Mouse (Mus musculus) myocyte (in vitro differentiated cells): ENCODE measurements at regions not wholly inside any gene's neighbourhood (a gene's known extent, or its start where the extent isn't known, plus 50 kb on each side); places are given as distances from the start of the nearest gene placed in this dataset.

Experiments
- H3K27me3 ChIP-seq: one replicate; pipeline ENCODE4 v1.6.1; 2011; ENCODE audit not compliant: control insufficient read depth, insufficient read depth, insufficient read length
- H3K36me3 ChIP-seq: one replicate; pipeline ENCODE4 v1.6.1; 2011; ENCODE audit not compliant: control insufficient read depth, insufficient read depth
- H3K4me2 ChIP-seq: one replicate; pipeline ENCODE4 v1.6.1; 2011; ENCODE audit warnings: low read depth, control low read depth
- H3K4me3 ChIP-seq: one replicate; pipeline ENCODE4 v1.5.1; 2011; ENCODE audit warnings: mild to moderate bottlenecking, control low read depth, moderate library complexity
- H3K79me2 ChIP-seq: one replicate; pipeline ENCODE4 v1.6.1; 2011; ENCODE audit not compliant: control insufficient read depth, insufficient read depth
- H3ac ChIP-seq: one replicate; pipeline ENCODE4 v1.6.1; 2011; ENCODE audit not compliant: control insufficient read depth, insufficient read length
- CEBPB ChIP-seq: IDR thresholded peaks from 2 replicates; pipeline ENCODE4 v1.6.1; 2011; ENCODE audit warnings: mild to moderate bottlenecking, moderate library complexity; ENCODE audit not compliant: poor library complexity, insufficient read depth, severe bottlenecking
- E2F4 ChIP-seq: IDR thresholded peaks from one replicate; pipeline ENCODE4 v1.6.1; 2011; ENCODE audit warnings: mild to moderate bottlenecking, control low read depth, moderate library complexity; ENCODE audit not compliant: insufficient read depth
- MAX ChIP-seq: IDR thresholded peaks from one replicate; pipeline ENCODE4 v1.6.1; 2011; ENCODE audit warnings: low read depth, mild to moderate bottlenecking, control low read depth
- MYOD1 ChIP-seq, 3 experiments: IDR thresholded peaks; one replicate each; pipeline ENCODE4 v1.6.1; 2011; ENCODE audit warnings: control low read depth in 2 of 3, low read depth in 2 of 3, mild to moderate bottlenecking in 2 of 3, moderate library complexity in 1 of 3; ENCODE audit not compliant: insufficient read length in 2 of 3, control insufficient read depth in 1 of 3
- MYOG ChIP-seq, 3 experiments: IDR thresholded peaks; one replicate each; pipeline ENCODE4 v1.6.1; 2011; ENCODE audit warnings: control low read depth in 2 of 3, low read depth in 2 of 3, mild to moderate bottlenecking in 2 of 3; ENCODE audit not compliant: insufficient read length in 2 of 3, control insufficient read depth in 1 of 3, insufficient read depth in 1 of 3
- POLR2A ChIP-seq: IDR thresholded peaks from one replicate; pipeline ENCODE4 v1.6.1; 2011; ENCODE audit warnings: low read depth, mild to moderate bottlenecking, control low read depth, moderate library complexity; ENCODE audit not compliant: insufficient read length
- POLR2AphosphoS2 ChIP-seq: IDR thresholded peaks from one replicate; pipeline ENCODE4 v1.6.1; 2011; ENCODE audit warnings: low read depth, control low read depth; ENCODE audit not compliant: insufficient read length
- REST ChIP-seq: IDR thresholded peaks from one replicate; pipeline ENCODE4 v1.6.1; 2011; ENCODE audit warnings: mild to moderate bottlenecking, control low read depth, moderate library complexity; ENCODE audit not compliant: insufficient read depth, insufficient read length
- SRF ChIP-seq: IDR thresholded peaks from one replicate; pipeline ENCODE4 v1.6.1; 2011; ENCODE audit warnings: low read depth; ENCODE audit not compliant: control insufficient read depth, insufficient read length
- TCF12 ChIP-seq: IDR thresholded peaks from one replicate; pipeline ENCODE4 v1.6.1; 2011; ENCODE audit warnings: mild to moderate bottlenecking, control low read depth; ENCODE audit not compliant: poor library complexity, insufficient read depth, severe bottlenecking
- TCF3 ChIP-seq: IDR thresholded peaks from one replicate; pipeline ENCODE4 v1.6.1; 2011; ENCODE audit warnings: low read depth, control low read depth; ENCODE audit not compliant: insufficient read length
- USF1 ChIP-seq: IDR thresholded peaks from one replicate; pipeline ENCODE4 v1.6.1; 2011; ENCODE audit warnings: low read depth, mild to moderate bottlenecking, control low read depth, moderate library complexity

DNA sequence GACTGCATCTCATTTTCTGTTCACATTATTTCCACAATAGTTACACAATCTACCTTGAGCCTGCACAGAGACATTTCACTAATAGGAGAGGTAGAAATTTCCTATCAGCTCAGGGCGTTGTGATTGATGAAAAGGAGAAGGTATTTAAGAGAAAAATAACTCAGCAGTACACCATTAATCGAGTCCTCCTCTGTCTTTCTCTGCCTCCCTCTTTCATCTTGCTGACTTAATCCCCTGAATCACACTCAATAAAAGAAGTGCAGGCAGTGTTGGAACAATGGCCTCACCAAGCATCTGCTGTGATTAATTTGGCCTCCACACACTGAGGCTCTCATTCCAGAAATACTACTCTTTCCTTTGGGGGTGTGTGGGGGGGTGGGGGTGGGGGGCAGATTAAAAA, 133.9 kb upstream of the Eci2 start:
- no peak for TF ChIP-seq POLR2AphosphoS2
- no peak for TF ChIP-seq SRF
- TF ChIP-seq TCF12 = no peak
- no peak for TF ChIP-seq E2F4
- TF ChIP-seq CEBPB = no peak
- TF ChIP-seq USF1 = no peak
- no peak for TF ChIP-seq MYOD1 (IDR thresholded peaks at IDR 0.05; ENCODE audit: control insufficient read depth in 1 of 3, insufficient read length in 2 of 3, low read depth in 2 of 3)
- no peak for TF ChIP-seq REST
- no peak for TF ChIP-seq MAX
- no peak for TF ChIP-seq POLR2A
- no peak for TF ChIP-seq MYOG (IDR thresholded peaks at IDR 0.05; ENCODE audit: control insufficient read depth in 1 of 3, insufficient read depth in 1 of 3, insufficient read length in 2 of 3, low read depth in 2 of 3)
- TF ChIP-seq TCF3 = no peak
- H3K79me2 ChIP-seq = no peaks in the 10 kb centered on the region
- no peak overlapping the region for H3K4me2 ChIP-seq
- no peak overlapping the region for H3K4me3 ChIP-seq
- no peak overlapping the region for H3ac ChIP-seq
- no peaks in the 10 kb centered on the region for H3K36me3 ChIP-seq
- H3K27me3 ChIP-seq = no peaks in the 10 kb centered on the region

DNA sequence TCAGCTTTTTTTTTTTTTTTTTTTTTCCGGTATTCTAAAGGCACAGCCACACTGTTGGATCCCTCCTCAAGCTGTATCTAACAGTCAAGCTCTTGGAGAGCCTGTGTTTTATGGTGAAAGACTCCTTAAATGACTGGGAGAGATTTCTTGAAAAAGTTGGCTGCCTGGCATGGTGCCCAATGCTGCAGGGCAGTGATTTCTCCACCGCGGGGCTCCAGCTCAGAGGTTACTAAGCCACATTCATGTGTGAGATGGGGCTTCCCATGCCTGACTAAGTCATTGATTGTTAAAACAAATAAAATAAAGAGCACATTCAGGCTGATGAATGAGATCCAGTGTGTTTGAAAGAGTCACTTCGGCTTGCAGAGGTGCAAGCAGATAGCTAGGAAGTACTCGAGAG, 139.2 kb upstream of the Eci2 start:
- no peaks in the 10 kb centered on the region for H3K79me2 ChIP-seq
- H3K4me2 ChIP-seq = no peak overlapping the region
- H3K4me3 ChIP-seq = no peak overlapping the region
- no peaks in the 10 kb centered on the region for H3K27me3 ChIP-seq
- no peak overlapping the region for H3ac ChIP-seq
- no peaks in the 10 kb centered on the region for H3K36me3 ChIP-seq
- TF ChIP-seq POLR2A (no peak), TCF12 (no peak), POLR2AphosphoS2 (no peak), USF1 (no peak), REST (no peak)

DNA sequence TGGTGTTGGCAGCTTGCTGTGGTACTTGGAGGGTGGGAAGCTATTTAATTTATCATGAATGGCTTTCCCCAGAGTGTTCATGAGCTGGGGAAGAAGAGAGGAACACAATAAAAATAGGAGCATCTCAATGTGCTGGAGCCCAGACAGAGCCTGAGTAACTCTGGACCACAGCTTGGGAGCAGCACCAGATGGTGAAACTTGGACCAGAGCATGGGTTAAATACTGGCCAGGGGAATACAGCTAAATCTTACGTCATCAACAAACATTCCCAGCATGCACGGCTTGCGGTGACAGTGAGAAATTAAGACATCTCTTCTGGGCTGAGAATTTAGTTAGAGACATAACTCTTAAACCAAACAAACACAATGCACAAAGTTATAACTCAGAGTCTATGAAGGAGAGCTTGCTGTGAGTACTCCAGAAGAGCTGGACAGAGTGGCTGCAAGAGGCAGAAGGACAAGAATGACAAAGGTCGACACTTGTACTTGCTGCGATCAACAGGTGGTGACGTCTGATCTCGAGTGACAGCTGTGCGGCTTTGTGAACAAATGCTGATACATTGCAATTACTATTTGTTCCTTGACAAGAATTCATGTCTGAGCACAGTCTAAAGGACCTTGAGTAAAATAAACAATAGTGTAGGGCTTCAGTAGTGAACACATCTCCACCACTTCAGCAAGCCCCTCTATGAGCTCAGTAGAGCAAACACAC, 140.1 kb upstream of the Eci2 start:
- TF ChIP-seq CEBPB = no peak
- no peak for TF ChIP-seq POLR2AphosphoS2
- TF ChIP-seq MAX = no peak
- TF ChIP-seq USF1 = no peak
- TF ChIP-seq TCF3 = no peak
- peak in 1 of 3 experiments; percentile 37 for TF ChIP-seq MYOG (IDR thresholded peaks at IDR 0.05; ENCODE audit: control insufficient read depth in 1 of 3, insufficient read depth in 1 of 3, insufficient read length in 2 of 3, low read depth in 2 of 3)
- TF ChIP-seq MYOD1 (IDR thresholded peaks at IDR 0.05; ENCODE audit: control insufficient read depth in 1 of 3, insufficient read length in 2 of 3, low read depth in 2 of 3) = peak in 2 of 3 experiments; percentile 51 to 61
- no peak for TF ChIP-seq TCF12
- H3ac ChIP-seq = no peak overlapping the region
- H3K36me3 ChIP-seq = no peaks in the 10 kb centered on the region
- H3K79me2 ChIP-seq = no peaks in the 10 kb centered on the region
- H3K4me2 ChIP-seq = peak overlapping the region; percentile 9
- H3K27me3 ChIP-seq = no peaks in the 10 kb centered on the region
- H3K4me3 ChIP-seq = no peak overlapping the region

DNA sequence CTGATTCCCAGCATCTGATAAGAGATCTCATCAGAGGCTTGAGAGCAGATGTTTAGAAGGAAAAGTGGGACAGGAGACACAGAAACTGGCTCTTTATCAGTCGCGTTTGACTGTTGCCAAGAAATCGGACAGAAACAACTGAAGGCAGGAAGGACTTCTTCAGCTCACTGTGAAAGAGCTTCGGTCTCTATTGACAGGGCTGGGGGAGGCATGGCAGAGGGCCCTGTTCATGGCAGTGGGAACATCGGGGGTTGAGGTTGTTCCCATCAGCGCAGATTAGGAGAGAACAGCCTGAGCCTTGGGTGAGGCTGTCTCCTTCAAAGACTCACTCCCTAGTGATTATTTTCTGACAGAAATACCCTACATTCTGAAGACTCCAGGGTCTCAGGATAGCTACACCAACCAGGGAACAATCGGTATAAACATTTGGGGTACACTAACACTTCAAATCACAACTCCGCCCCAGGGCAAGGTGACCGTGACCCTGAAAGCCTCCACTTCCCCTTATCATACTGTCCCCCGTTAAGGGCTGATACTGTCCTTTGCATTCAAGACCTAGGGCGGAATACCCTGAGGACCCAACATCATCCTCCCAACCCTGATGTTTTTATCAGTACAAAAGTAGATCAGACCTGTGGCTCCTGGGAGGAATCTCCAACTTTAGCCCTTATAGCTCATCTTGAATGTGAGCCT, 144.8 kb upstream of the Eci2 start:
- no peaks in the 10 kb centered on the region for H3K27me3 ChIP-seq
- no peaks in the 10 kb centered on the region for H3K36me3 ChIP-seq
- no peak overlapping the region for H3ac ChIP-seq
- TF ChIP-seq POLR2A = no peak
- TF ChIP-seq REST = no peak
- TF ChIP-seq MYOG (IDR thresholded peaks at IDR 0.05; ENCODE audit: control insufficient read depth in 1 of 3, insufficient read depth in 1 of 3, insufficient read length in 2 of 3, low read depth in 2 of 3) = no peak
- no peak for TF ChIP-seq E2F4
- TF ChIP-seq POLR2AphosphoS2 = no peak
- no peak for TF ChIP-seq CEBPB
- TF ChIP-seq TCF3 = no peak
- H3K4me2 ChIP-seq = no peak overlapping the region
- no peak overlapping the region for H3K4me3 ChIP-seq
- no peaks in the 10 kb centered on the region for H3K79me2 ChIP-seq

DNA sequence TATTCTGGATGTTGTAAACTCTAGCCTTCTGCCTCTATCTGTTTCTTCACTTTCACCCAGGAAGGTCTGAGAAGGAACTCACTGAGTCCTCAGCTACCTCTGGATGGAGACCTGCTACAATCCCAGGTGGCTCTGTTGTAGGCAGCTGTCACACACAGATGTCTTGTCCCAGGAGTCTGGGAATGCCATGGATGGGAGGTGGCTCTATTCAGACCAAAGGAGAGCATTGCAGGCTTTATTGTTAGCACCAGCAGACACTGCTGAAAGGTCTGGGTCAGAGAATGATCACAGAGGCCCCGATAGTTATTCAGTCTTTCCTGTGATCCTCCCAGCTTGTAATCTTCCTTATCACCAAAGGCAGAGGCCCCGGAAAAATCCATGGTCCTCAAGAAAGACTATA, 146.6 kb upstream of the Eci2 start:
- TF ChIP-seq TCF3 = no peak
- TF ChIP-seq MYOG (IDR thresholded peaks at IDR 0.05; ENCODE audit: control insufficient read depth in 1 of 3, insufficient read depth in 1 of 3, insufficient read length in 2 of 3, low read depth in 2 of 3) = no peak
- no peak for TF ChIP-seq MAX
- H3K79me2 ChIP-seq = no peaks in the 10 kb centered on the region
- H3K36me3 ChIP-seq = no peaks in the 10 kb centered on the region
- no peak overlapping the region for H3K4me3 ChIP-seq
- H3K27me3 ChIP-seq = no peaks in the 10 kb centered on the region
- H3ac ChIP-seq = no peak overlapping the region
- H3K4me2 ChIP-seq = no peak overlapping the region
